Mouse (Mus musculus): Measurements from ENCODE around the gene Tll1.

The Tll1 gene

GRCm38 (mm10) chr8:64206024-64206385, at the start of gene Tll1:
Gene Tll1 (minus strand): TSS chr8:64206271.
- ATAC-seq (ENCODE audit: low TSS enrichment): no peak

GRCm38 (mm10) chr8:64238645-64239044, 32.6 kb upstream of the Tll1 start:
- no peak for ATAC-seq (ENCODE audit: low TSS enrichment)

DNA sequence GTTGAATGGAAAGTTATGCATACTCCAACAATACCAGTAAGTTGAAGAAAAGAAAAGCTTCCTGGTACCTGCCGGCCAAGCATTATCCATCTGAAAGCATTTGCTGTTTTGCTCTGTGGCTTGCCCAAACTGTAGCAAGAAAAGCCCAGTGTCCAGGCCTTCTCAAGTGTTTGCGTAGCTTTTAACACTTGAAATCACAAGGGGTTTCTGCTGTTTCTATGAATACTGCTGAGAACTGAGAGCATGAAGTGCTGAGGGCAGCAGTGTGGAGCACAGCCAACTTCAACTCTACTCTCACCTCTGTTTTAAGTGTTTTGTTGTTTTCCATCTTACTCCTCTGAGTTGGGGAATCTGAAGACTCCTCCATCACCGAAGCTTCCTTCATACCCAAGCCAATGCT, 15.5 kb upstream of the Tll1 start:
- ATAC-seq (ENCODE audit: low TSS enrichment): no peak

DNA sequence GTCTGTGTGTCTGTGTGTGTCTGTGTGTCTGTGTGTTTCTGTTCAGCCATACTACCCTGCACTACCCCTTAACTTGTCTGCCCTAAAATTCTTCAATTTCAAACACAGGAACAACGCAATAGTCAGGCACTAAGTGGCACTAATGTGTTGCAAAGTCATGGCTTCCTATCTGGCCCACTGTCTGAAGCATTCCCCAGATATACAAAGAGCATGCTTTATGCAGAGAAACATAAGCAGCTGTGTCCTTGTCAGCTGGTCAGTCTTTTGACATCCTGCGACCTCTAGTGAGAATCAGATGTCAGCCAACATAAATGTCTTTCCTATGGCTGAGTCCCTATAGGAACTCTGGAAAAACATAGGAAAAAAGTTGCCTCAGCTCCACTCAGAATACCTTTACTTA, 11.6 kb upstream of the Tll1 start:
- no peak for ATAC-seq (ENCODE audit: low TSS enrichment)

GRCm38 (mm10) chr8:64216252-64216651, 10.2 kb upstream of the Tll1 start:
- ATAC-seq (ENCODE audit: low TSS enrichment): no peak

DNA sequence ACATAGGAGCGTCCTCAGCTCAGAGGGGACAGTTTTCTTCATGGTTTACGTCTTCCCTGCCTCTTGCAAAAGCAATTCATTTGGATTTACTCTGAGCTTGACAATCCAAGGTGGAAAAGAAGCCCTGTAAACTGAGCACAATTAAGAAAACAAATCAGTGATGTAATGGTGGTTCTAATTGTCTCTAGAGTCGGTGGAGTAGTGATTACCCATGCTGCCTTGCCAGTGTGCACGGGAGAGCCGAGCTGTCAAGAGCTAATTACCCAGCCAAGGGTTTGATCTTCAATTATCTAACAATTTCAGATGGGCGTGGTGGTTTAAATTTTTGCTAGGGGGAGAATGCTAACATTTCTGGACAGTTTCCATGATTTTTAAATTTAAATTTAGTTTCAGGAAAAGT, 9.3 kb upstream of the Tll1 start:
- ATAC-seq (ENCODE audit: low TSS enrichment): no peak

- ATAC-seq (ENCODE audit: low TSS enrichment): no peak
Observed at GRCm38 (mm10) chr8:64214906-64215305, 8.8 kb upstream of the Tll1 start.

GRCm38 (mm10) chr8:64206411-64206861, 365 bp upstream of the Tll1 start:
- ATAC-seq (ENCODE audit: low TSS enrichment): peak; percentile 65

GRCm38 (mm10) chr8:64205321-64206023, 599 bp downstream of the Tll1 start:
- ATAC-seq (ENCODE audit: low TSS enrichment): peak; percentile 55

GRCm38 (mm10) chr8:64204801-64205311, 1.2 kb downstream of the Tll1 start:
- peak; percentile 29 for ATAC-seq (ENCODE audit: low TSS enrichment)

DNA sequence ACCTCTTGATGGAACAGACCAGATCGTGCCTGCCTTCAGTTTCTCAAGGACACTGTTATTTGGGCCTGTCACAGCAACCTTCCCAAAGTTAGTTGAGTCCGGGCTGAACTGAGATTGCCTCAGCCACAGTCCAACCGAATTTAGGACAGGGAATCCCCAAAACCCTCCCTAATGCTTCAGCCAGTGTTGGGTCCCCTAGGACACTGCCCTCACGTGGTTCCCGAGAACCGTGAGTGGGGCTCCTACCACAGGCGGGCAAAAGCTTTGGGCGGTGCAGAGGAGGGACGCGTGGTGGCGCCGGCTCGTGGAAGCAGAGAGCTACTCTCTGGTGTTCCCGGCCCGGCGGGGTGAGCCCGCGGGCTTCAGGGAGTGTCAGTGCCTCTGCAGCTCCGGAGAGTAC, 1.9 kb downstream of the Tll1 start:
- ATAC-seq (ENCODE audit: low TSS enrichment): peak; percentile 53

DNA sequence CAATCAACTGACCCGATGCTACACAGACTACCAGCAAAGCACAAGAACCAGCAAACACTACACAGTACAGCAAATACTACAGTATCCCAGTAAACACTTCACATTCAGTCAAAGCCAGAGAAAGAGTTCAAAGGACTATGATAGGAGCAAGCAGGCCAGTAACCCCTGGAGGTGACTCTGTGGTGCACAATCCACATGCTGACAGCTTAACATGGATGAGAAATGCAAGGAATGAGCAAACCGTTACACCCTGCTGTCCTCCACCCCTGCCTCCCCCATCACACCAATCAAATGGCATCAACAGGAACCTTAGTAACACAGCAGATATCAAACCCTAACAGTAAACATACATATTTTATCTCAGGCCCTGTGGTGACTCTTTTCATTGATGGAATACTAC, 7.7 kb downstream of the Tll1 start:
- ATAC-seq (ENCODE audit: low TSS enrichment): no peak

DNA sequence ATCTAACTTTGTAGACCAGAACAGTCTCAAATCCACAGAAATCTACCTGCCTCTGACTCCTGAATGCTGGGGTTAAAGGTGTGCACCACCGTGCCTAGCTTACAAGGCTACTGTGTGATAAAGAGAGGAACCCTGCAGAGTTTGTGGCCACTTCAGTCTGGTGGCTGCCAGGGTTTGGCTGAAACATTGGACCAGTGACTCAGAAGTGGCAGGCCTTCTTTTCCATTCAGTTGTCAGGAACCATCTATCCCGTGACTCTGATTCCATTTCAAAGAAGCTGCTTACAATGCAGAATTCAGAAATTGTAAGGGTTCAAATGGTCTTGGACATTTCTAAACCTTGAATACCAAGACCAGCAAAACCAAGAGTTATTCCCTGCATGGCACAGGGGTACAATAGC, 12.7 kb downstream of the Tll1 start:
- ATAC-seq (ENCODE audit: low TSS enrichment): no peak

DNA sequence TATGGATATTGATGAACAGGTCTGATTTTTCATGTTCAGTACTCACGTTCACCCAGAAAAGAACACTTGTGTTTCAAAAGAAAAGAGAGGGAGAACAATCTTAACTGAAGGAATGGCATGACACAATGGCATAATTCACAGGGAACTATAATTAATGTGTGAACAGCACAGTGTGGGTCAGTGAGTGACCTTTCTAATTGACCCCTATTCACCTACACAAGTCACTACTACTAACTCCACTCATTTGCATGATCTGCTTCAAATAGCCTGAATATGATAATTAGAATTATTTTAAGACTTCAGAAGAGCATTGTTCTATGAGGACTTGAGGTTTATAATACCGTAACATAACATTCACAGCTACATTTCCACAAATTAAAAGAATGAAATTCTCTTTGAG, 18.2 kb downstream of the Tll1 start:
- ATAC-seq (ENCODE audit: low TSS enrichment): no peak

GRCm38 (mm10) chr8:64176931-64177330, 29.1 kb downstream of the Tll1 start:
- ATAC-seq (ENCODE audit: low TSS enrichment): no peak

DNA sequence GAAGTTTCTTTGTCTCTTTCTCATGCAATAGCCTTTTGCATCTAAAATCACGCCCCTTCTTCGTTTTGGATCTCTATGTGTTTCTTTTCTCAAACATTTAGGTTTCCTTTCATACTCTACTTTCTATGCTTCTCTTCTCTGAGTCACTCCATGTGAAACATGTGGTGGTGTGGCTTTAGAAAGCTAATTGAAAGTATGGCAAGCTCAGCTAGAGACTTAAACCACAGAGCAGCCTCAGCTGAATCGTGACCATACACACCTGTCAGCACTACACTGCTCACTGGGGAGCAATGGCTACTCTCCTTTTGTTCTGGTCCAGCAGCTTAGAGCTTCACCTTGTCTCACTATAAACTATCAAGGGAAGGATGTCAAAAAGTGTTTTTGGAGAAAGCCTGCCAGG, 31.2 kb downstream of the Tll1 start:
- ATAC-seq (ENCODE audit: low TSS enrichment): peak; percentile 81

DNA sequence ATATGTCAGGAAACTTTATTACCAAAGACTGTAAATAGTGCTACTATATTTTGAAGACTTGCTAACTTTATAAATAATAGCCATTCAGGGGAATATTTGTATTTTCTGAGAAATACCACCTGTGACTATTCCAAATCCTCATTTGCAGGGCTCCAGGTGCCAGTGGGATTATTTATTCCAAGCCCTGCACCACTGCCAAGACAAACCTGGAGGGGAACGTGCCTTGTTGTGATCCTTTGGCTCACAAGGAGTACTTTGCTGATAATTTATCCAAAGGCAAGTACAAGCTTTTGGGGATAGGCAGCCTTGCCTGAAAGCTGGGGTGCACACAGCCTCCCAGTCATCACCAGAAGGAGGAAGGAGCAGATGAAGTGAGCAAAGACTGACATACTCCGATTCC, 32.3 kb downstream of the Tll1 start:
- no peak for ATAC-seq (ENCODE audit: low TSS enrichment)

DNA sequence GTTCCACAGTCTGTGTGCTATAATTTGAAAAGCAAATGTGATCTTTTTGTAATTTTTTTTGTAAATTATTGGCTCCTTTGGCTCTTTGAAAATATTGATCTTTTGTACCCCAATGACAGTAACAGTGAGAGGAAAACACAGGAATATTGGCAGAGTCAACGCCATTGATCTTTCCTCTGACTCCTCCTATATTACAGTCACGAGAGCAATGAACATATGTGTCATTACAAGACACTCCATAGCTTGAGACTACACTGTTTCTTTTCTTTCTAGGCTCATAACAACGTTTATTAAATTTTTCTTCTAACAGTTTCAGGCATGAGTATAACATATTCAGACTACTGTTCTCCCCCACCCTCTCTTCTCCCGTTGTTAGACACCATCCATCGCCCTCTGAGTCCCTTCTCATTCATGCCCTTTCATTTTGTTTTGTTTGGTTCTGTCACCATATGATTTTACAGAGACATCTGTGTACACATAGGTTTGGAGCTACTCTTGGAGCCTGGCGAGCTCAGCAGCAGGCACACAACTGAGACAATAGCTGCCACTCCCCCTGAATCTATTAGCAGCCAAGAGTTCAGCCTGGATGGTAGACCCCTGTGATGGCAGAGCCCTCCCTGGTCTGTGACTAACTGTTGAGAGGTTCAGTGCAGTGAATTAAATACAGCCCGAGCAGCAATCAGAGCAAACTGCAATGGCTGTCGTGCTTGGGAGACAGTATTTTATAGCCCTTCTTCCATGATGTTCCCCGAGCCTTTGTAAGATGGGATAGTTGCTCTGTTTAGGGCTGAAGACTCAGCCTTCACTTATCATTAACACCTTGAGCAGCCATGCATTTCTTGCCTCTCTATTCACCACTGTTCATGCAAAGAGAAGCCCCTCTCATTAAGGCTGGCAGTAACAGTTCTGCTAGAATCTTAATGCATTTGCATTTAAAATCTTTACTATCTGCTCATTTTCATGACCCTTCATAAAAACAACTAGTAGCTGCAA, 52.9 kb downstream of the Tll1 start:
- ATAC-seq (ENCODE audit: low TSS enrichment): no peak

- peak; percentile 73 for ATAC-seq (ENCODE audit: low TSS enrichment)
Observed at GRCm38 (mm10) chr8:64152216-64152804, 53.8 kb downstream of the Tll1 start.

GRCm38 (mm10) chr8:64136593-64136992, 69.5 kb downstream of the Tll1 start:
- peak; percentile 99 for ATAC-seq (ENCODE audit: low TSS enrichment)

- ATAC-seq (ENCODE audit: low TSS enrichment): no peak
Observed at GRCm38 (mm10) chr8:64107190-64107589, 98.9 kb downstream of the Tll1 start.

DNA sequence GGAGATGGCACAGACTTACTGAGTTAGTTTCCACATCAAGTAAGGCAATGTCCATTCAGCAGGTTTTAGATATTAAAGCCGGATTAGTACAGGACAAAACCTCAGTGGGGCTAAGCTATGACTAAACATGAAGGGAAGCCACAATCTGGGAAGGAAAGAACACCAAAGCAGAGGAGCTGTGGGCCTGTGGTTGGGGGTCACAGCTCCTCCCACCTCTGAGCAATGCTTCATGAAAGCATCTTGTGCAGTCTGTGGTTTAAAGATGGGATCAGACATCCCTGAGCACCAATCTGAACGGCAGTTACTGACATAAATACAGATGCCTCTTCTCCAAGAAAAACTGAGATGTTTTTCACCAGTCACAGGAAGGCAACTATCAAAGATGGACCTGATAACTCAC, 132.7 kb downstream of the Tll1 start:
- no peak for ATAC-seq (ENCODE audit: low TSS enrichment)

Measured in frontal cortex, adult (tissue).